Mouse (Mus musculus): ENCODE data around the gene Sema4d.

- TF ChIP-seq MAX (IDR thresholded peaks at IDR 0.05; ENCODE audit: low read length) (no peak), ZMIZ1 (IDR thresholded peaks at IDR 0.05; ENCODE audit: low read depth, low read length) (no peak), ZC3H11A (IDR thresholded peaks at IDR 0.05; ENCODE audit: low read depth, low read length) (no peak), TBP (IDR thresholded peaks at IDR 0.05; ENCODE audit: low read depth, low read length) (no peak), MAZ (IDR thresholded peaks at IDR 0.05; ENCODE audit: low read depth, low read length) (no peak)
Measured at GRCm38 (mm10) chr13:51776160-51776737, 17.3 kb downstream of the Sema4d start.
